Mouse (Mus musculus) heart, embryonic 14.5 days (tissue): ENCODE data around the gene Smpd2. TPM values are rescaled to one million over a fixed set of nuclear protein-coding genes. Genes with fewer than 3 reads are reported as not detected.

Experiments used
- ATAC-seq: fragments of 200-750 bp; cut with Nextera tagmentation; 2 replicates; pipeline ENCODE4 v1.8.0; 2017; ENCODE audit warnings: low read depth, moderate TSS enrichment; ENCODE audit not compliant: insufficient number of reproducible peaks, insufficient read depth, low FRiP score
- H3K27ac ChIP-seq, 2 experiments: fragments of 200-500 bp in 1 of 2; fragments of 300-500 bp in 1 of 2; sonication (generic) in 1 of 2; replicated peaks in 1 of 2; 2 replicates each; pipeline ENCODE4 v1.5.1; 2012 to 2014; ENCODE audit warnings: low read depth in 2 of 2, low read length in 2 of 2, control low read depth in 1 of 2, mild to moderate bottlenecking in 1 of 2, mixed read lengths in 1 of 2; ENCODE audit not compliant: control insufficient read depth in 1 of 2, insufficient read depth in 1 of 2
- H3K27me3 ChIP-seq: fragments of 300-500 bp; sonication (generic); 2 replicates; pipeline ENCODE4 v1.6.1; 2014; ENCODE audit warnings: mild to moderate bottlenecking, low read length, control low read depth; ENCODE audit not compliant: control insufficient read depth, insufficient read depth
- H3K36me3 ChIP-seq: fragments of 300-500 bp; sonication (generic); 2 replicates; pipeline ENCODE4 v1.6.1; 2014; ENCODE audit warnings: mild to moderate bottlenecking, control low read depth, low read length, mixed read lengths; ENCODE audit not compliant: control insufficient read depth, insufficient read depth
- H3K4me1 ChIP-seq, 2 experiments: fragments of 200-500 bp in 1 of 2; fragments of 300-500 bp in 1 of 2; sonication (generic) in 1 of 2; 2 replicates each; pipeline ENCODE4 v1.6.1; 2012 to 2014; ENCODE audit warnings: low read length in 2 of 2, control low read depth in 1 of 2, mixed read lengths in 1 of 2; ENCODE audit not compliant: control insufficient read depth in 2 of 2, insufficient read depth in 2 of 2
- H3K4me2 ChIP-seq: fragments of 300-500 bp; sonication (generic); 2 replicates; pipeline ENCODE4 v1.6.1; 2014; ENCODE audit warnings: mild to moderate bottlenecking, low read length
- H3K4me3 ChIP-seq, 2 experiments: fragments of 200-500 bp in 1 of 2; fragments of 300-500 bp in 1 of 2; sonication (generic) in 1 of 2; 2 replicates each; pipeline ENCODE4 v1.5.1; 2012 to 2014; ENCODE audit warnings: low read length in 2 of 2, mild to moderate bottlenecking in 2 of 2, control low read depth in 1 of 2, low read depth in 1 of 2, moderate library complexity in 1 of 2; ENCODE audit not compliant: control insufficient read depth in 1 of 2, insufficient read depth in 1 of 2
- H3K9ac ChIP-seq: fragments of 300-500 bp; sonication (generic); 2 replicates; pipeline ENCODE4 v1.6.1; 2014; ENCODE audit warnings: mild to moderate bottlenecking, low read length
- H3K9me3 ChIP-seq: fragments of 300-500 bp; sonication (generic); 2 replicates; pipeline ENCODE4 v1.6.1; 2016; ENCODE audit warnings: low read length, control low read depth; ENCODE audit not compliant: control insufficient read depth
- WGBS: fragments of 180-500 bp; shearing (Covaris S2); extraction: QIAGEN DNeasy Blood & Tissue Kit; methylation state at CpG from one replicate; pipeline ENCODE4 v1.1.7; 2014; 5-methylcytosine and 5-hydroxymethylcytosine counted together
- polyA plus RNA-seq: library from polyadenylated mRNA; unstranded; fragments of >200 nt; fragmentation: Nextera tagmentation; extraction: Ambion mirVana; gene quantifications from 2 replicates; pipeline ENCODE4 v1.2.1, GENCODE M21; 2014

The Smpd2 gene
- polyA plus RNA-seq, 1 experiment from 2014 or later, result 54.0 TPM

DNA sequence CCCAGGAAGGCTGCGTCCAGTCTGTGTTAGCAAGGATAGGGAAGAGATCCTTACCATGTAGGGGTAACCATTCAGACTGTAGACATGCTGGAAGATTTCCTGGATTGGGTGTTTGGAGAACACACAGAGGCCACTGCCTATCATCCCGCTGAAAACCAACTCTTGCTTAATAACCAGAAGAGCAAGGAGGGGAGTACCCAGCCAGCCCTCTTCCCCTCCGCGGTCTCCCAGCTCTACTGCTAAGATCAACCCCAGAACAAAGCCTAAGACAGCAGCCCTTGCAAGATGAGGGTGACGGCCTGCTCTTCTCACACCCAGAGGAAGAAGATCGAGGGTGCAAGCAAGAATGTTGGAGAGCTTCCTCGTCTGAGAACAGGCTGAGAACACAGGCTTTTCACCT, 1.3 kb downstream of the Smpd2 start:
- H3K9ac ChIP-seq, result peak overlapping the region; percentile 78
- WGBS, result 43% methylated on average over 7 of the region's 7 CpGs
- peak overlapping the region; percentile 54 to 62 for H3K4me3 ChIP-seq
- ATAC-seq, result no peak
- no peaks in the 10 kb centered on the region for H3K27me3 ChIP-seq
- peaks cover 48% of the 10 kb centered on the region for H3K36me3 ChIP-seq
- H3K4me1 ChIP-seq, result peaks cover 6 to 17% of the 10 kb centered on the region in 2 experiments; a peak in 3 of 4 replicates
- H3K4me2 ChIP-seq, result peak overlapping the region; percentile 100
- H3K27ac ChIP-seq, result no peak overlapping the region
- no peaks in the 10 kb centered on the region for H3K9me3 ChIP-seq

- WGBS, result 90% methylated on average over 14 of the region's 14 CpGs
- Histone ChIP-seq H3K36me3 (peaks cover 70% of the 10 kb centered on the region), H3K9me3 (no peaks in the 10 kb centered on the region), H3K27ac (no peak overlapping the region), H3K4me2 (no peak overlapping the region), H3K4me1 (peaks cover 6 to 19% of the 10 kb centered on the region in 2 experiments; a peak in 3 of 4 replicates), H3K27me3 (no peaks in the 10 kb centered on the region), H3K4me3 (no peak overlapping the region), H3K9ac (no peak overlapping the region)
- no peak for ATAC-seq
Observed at GRCm38 (mm10) chr10:41486506-41487170, 3.5 kb downstream of the Smpd2 start.

- H3K4me1 ChIP-seq, result peaks cover 14 to 27% of the 10 kb centered on the region in 2 experiments
- no peaks in the 10 kb centered on the region for H3K9me3 ChIP-seq
- no peak overlapping the region for H3K4me3 ChIP-seq
- no peak overlapping the region for H3K9ac ChIP-seq
- no peaks in the 10 kb centered on the region for H3K27me3 ChIP-seq
- H3K36me3 ChIP-seq, result peaks cover 77% of the 10 kb centered on the region
- WGBS, result 92% methylated on average over 16 of the region's 16 CpGs
- no peak overlapping the region for H3K4me2 ChIP-seq
- no peak for ATAC-seq
- no peak overlapping the region for H3K27ac ChIP-seq
Observed at GRCm38 (mm10) chr10:41485778-41486177, 4.4 kb downstream of the Smpd2 start.

DNA sequence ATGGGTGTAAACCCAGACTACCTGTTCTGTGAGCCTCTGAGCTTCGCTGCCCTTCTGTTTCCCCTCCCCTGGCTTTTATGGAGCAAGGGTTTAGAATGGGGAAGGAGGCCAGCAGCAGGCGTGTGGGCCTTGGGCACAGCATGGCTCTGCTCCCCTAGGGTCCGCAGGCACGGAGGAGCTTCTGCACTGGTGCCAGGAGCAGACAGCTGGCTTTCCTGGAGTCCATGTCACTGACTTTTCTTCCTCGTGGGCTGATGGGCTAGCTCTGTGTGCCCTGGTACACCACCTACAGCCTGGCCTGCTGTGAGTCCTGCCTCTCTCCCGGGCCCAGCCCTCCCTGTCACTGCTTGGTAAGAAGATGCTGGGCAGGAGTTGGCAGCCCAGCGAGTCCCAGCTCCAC, 7.7 kb downstream of the Smpd2 start:
- peaks cover 17 to 20% of the 10 kb centered on the region in 2 experiments for H3K4me1 ChIP-seq
- H3K4me3 ChIP-seq, result no peak overlapping the region
- H3K9me3 ChIP-seq, result no peaks in the 10 kb centered on the region
- ATAC-seq, result no peak
- H3K27ac ChIP-seq, result no peak overlapping the region
- 93% methylated on average over 7 of the region's 7 CpGs for WGBS
- H3K36me3 ChIP-seq, result peaks cover 93% of the 10 kb centered on the region
- H3K4me2 ChIP-seq, result no peak overlapping the region
- no peaks in the 10 kb centered on the region for H3K27me3 ChIP-seq
- no peak overlapping the region for H3K9ac ChIP-seq

- ATAC-seq, result no peak
- peaks cover 81% of the 10 kb centered on the region for H3K36me3 ChIP-seq
- H3K4me3 ChIP-seq, result no peak overlapping the region
- no peaks in the 10 kb centered on the region for H3K27me3 ChIP-seq
- peak overlapping the region; percentile 13; the same call in 1 of the 2 replicates for H3K4me2 ChIP-seq
- H3K27ac ChIP-seq, result no peak overlapping the region
- 42% methylated on average over 33 of the region's 33 CpGs for whole genome bisulfite sequencing
- H3K9ac ChIP-seq, result peak overlapping the region; percentile 34; the same call in 1 of the 2 replicates
- H3K4me1 ChIP-seq, result peaks cover 22 to 24% of the 10 kb centered on the region in 2 experiments
- no peaks in the 10 kb centered on the region for H3K9me3 ChIP-seq
Observed at GRCm38 (mm10) chr10:41480938-41481880, 9.0 kb downstream of the Smpd2 start.

GRCm38 (mm10) chr10:41479961-41480360, 10.2 kb downstream of the Smpd2 start:
- no peak for ATAC-seq
- H3K4me1 ChIP-seq, result peaks cover 27 to 36% of the 10 kb centered on the region in 2 experiments
- no peak overlapping the region for H3K4me3 ChIP-seq
- H3K27ac ChIP-seq, result no peak overlapping the region
- no peaks in the 10 kb centered on the region for H3K27me3 ChIP-seq
- no peak overlapping the region for H3K4me2 ChIP-seq
- H3K36me3 ChIP-seq, result peaks cover 68% of the 10 kb centered on the region
- H3K9ac ChIP-seq, result no peak overlapping the region
- H3K9me3 ChIP-seq, result no peaks in the 10 kb centered on the region
- 86% methylated on average over 3 of the region's 3 CpGs for WGBS

DNA sequence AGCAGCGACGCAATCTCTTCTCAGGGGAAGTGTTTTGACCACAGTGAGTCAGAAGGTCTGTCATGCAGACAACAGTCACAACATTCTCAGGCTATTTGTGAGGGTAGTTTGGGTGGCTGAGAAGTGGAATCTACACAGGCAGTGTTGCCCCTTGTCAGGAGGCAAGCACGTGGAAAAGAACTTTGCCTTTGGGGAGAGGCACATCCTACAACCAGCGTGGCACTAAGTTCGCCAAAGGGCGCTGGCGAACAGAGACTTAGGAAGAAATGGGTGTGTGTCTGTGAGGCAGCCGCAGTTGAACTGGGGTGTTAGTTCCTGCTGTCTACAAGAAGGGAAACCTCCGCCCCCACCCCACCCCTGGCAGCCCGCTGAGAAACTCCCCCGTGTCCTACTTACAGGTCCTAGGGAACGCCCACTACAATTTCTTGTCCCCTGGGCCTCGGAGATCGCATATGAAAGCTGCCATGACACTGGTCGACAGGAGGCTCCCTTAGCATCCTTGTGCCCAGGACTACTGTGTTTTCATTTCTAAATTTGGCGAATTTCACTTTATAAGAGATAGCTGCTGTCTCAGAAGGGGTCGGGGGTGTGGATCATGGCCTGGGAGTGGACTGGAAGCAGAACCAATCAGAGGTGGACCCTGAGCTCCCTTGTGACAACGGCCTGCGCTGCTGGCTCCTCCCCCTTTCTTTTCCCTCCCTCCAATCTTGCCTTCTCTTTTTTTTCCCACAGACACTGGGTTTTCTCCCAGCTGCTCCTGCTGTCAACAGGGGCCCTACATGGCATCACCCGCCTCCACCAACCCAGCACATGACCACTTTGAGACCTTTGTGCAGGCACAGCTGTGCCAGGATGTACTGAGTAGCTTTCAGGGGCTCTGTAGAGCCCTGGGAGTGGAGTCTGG, 12.6 kb downstream of the Smpd2 start:
- Histone ChIP-seq H3K4me2 (peak overlapping the region; percentile 95), H3K27me3 (no peaks in the 10 kb centered on the region), H3K27ac (peak overlapping the region; percentile 76 to 95), H3K9ac (peak overlapping the region; percentile 88), H3K9me3 (no peaks in the 10 kb centered on the region), H3K4me1 (peaks cover 37 to 60% of the 10 kb centered on the region in 2 experiments), H3K4me3 (peak overlapping the region; percentile 62 to 77), H3K36me3 (peaks cover 44% of the 10 kb centered on the region)
- WGBS, result 4% methylated on average over 20 of the region's 20 CpGs
- ATAC-seq, result peak; percentile 60
